Mouse (Mus musculus): ENCODE results near the gene Tssc4.

Gene Tssc4

GRCm38 (mm10) chr7:143109696-143110095 lies 40.6 kb downstream of the Tssc4 start:
- DNase-seq (ENCODE audit: extremely low spot score), result no peak

GRCm38 (mm10) chr7:143110803-143111202 lies 41.8 kb downstream of the Tssc4 start:
- DNase-seq (ENCODE audit: extremely low spot score), result no peak

DNA sequence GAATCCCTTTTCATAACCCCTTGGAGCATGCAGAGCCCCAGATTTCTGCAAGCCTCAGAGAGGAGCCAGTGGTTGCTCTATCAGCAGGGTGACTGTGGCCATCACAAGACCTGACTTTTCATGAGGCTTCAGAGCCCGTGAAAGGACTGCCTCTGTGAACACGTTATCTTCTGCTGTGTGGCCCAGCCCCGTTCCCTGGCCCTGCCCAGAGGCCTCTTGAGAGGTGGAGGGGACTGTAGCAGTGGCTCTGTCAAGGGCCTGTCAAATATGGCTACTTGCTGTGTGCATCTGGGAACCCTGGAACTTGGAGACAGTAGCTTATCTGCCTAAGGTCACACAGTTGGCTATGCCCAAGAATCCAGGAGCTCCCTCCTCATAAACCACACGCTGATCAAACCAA lies 42.7 kb downstream of the Tssc4 start:
- no peak for DNase-seq (ENCODE audit: extremely low spot score)

DNA sequence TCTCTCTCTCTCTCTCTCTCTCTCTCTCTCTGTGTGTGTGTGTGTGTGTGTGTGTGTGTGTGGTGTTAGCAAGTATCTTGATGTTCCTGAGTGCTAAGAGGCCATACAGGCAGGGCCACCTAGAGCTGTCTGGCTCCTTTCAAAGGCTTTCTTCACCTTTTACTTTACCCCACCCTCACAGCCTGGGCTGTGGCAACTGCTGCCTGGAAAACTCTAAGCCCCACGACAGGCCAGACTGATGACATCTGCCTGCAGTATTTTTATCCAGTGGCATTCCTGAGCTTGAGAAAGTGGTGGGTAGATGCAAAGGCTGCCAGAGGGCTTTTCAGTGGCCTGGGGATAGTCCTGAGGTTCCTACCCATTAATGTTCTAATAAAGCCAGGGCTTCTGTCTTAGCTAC lies 43.3 kb downstream of the Tssc4 start:
- no peak for DNase-seq (ENCODE audit: extremely low spot score)

DNA sequence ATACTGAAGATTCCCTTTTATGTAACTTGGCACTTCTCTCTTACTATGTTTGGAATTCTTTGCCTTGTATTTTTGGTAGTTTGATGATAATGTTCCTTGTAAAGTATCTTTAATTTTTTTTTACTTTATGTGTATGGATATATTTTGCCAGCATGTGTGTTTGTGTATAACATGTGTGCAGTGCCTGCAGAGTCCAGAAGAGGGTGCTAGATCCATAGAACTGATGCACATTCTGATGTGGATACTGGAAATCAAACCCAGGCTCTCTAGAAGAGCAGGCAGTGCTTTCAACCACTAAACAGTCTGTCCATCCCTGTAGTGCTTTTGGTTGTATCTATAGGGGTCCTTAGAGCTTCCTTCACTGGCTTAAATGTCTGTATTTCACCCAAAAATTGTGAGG lies 45.7 kb downstream of the Tssc4 start:
- no peak for DNase-seq (ENCODE audit: extremely low spot score)

GRCm38 (mm10) chr7:143116521-143116920 lies 47.5 kb downstream of the Tssc4 start:
- DNase-seq (ENCODE audit: extremely low spot score), result no peak

DNA sequence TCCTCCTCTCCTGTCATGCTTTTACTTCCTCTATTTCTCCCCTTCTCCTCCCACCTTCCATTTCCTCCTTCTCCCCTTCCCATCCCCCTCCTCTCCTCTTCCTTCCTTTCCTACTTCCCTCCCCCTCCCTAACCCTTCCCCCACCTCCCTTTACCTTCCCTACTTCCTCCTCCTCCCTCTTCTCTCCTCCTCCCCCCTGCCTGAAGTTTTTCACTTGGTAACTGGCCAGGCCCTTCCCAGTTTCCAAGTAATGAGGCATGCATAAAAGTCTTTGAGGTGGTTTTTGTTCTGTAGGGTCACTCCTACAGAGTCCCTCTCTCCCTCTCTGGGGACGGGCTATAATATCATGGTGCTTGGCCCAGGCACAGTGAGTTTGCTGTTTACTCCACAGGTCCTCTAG lies 50.4 kb downstream of the Tssc4 start:
- DNase-seq (ENCODE audit: extremely low spot score), result no peak

- no peak for DNase-seq (ENCODE audit: extremely low spot score)
Observed at GRCm38 (mm10) chr7:143119826-143120225, 50.8 kb downstream of the Tssc4 start.
